Mouse (Mus musculus): ENCODE results near the gene Trpc4ap.

- TF ChIP-seq CTCF (IDR thresholded peaks at IDR 0.05; ENCODE audit: borderline replicate concordance, insufficient read depth, low read length) (no peak), POLR2A (IDR thresholded peaks at IDR 0.05; ENCODE audit: low read depth, low read length) (no peak)
Measured at GRCm38 (mm10) chr2:155680591-155680990, 11.6 kb downstream of the Trpc4ap start.
